Mouse (Mus musculus) natural killer cell, adult 2 months (primary cell): ENCODE results near the gene Btc.

Source experiments
- DNase-seq, 2 experiments: peaks; one replicate each; pipeline ENCODE4 v3.0.0; 2022; ENCODE audit warnings: low spot score in 2 of 2

Btc gene

DNA sequence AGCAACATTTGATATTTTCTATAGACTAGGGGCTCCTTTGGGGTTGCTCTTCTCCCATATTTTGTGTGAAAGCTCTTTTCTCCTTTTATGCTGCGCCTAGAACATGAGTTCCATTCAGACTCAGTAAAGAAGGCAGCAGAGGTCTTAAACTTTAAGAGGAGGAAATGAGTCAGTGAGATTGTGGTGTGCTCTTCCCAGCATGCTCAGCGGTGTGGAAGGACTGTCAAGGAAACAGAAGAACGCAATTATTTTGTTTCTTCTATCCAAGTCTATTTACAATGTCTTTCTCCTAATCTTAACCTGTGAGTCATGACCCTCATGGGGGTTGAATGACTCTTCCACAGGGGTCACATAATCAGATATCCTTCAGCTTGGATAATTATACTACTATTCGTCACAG is 82.4 kb downstream of the Btc start:
- DNase-seq = no peak

DNA sequence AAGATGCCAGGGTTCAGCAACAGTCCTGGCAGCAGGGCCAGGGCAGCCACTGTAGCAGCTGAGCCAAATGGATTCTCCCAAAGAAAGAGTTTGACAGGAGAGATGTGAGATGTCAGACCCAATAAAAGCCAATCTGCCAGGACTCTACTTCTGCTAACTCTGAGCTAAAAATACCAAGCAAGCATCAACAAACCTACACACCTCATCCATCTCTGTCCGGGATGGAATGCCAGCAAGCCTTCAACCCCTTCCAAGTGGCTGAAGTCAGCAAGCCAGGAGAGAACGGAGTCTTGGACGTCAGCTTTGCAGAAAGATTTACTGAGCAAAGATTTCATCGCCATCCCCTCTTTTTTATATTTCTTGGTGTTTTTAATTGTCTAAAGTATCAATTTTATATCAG is 88.8 kb downstream of the Btc start:
- DNase-seq = no peak

DNA sequence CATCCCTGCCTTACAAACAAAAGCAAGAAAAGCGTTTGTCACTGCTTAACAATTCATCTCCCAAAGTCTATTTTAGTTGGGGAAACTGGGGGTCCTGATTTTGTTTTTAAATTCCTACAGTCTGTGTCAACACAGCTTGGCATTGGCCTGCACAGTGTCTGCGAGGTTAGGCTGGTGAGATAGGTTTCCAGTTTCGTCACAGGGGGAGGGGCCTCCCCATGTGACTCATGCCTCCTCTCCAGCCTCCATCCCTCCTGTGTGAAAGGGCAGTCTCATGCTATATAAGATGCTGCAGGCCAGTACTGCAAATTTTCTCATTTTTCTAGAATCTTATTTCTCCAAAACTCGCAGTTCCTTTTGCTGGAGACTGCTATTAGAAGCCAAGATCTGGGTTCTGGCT is 91.0 kb downstream of the Btc start:
- no peak for DNase-seq

DNA sequence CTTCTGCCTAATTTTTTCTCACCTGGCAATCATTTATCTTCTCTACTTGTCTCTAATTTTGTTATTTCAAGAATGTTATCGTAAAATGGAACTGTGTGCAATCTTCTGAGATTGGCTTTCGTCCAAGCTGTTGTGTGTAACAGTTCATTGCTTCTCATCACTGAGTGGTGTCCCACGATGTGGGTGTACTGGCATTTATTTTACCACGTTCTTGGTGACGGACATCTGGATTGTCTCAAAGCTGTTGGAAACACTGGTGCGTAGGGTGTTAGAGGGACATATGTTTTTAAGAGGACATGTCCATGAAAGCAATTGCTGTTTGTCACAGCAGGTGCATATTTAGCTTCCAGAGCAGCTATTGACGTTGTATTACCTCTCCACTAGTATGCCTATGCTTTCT is 94.2 kb downstream of the Btc start:
- no peak for DNase-seq

DNA sequence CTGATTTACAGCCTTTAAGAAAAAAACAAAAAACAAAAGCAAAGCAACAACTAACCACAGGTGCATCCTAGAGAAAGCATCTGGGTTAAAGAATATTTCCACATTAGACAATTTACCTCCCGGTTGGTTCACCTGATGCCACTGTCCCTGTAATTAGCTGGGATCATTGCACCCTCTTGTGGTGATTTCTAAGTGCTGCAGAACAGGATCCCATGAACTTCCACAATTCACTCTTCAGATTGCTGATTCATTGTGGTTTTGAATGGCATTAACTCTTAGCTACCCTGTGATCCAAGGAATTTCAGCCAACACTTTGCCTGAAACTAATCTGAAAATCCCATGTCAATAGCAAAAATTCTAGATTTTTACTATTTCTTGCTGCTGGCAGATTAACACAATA is 94.9 kb downstream of the Btc start:
- no peak for DNase-seq
